Mouse (Mus musculus): ENCODE results near the gene Spa17. TPM values are rescaled to one million over a fixed set of nuclear protein-coding genes. Genes with fewer than 3 reads are reported as not detected.

The Spa17 gene
- polyA plus RNA-seq, 1 experiment from 2014 or later = 10.2 TPM

DNA sequence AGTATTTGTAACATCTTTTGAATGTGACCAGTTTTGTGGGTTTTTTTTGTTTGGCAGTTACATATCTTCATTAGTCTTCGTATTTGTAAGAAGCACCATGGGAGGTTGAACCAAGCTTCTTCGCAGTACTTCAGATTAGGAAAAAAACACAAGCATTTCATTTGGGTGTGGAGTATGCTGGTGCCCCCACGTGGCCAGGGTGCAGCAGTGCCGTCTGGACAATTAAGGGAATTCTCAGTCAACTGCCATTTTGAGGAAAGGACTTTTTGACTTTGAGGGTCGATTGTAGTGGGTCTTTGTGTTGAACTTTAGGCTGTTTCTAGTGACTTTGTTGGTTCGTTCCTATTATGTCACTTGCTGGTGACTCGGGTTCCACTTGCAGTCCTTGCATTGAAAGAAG, 22.8 kb upstream of the Spa17 start:
- 19% methylated on average over 7 of the region's 7 CpGs for WGBS
- no peak for ATAC-seq (ENCODE audit: insufficient number of reproducible peaks, insufficient read depth, low FRiP score, low TSS enrichment, low read depth)

DNA sequence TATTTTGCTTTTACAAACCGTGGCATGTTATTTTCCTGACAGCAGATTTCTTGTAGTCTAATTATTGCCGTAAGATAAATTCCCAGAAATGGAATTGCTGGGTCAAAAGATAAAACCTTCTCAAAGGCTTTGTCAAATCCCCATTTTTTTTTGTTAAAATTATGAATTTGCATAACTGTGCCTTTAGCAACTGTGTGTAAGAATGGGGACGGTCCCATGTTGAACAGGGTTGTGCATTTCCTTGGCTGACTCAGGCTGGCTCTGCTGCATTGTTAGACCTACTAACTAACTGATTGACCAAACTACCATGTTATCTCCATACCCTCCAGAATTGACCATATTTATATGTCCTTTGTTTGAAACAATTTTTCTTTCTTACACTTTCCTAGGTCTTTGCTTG, 20.7 kb upstream of the Spa17 start:
- no peaks in the 10 kb centered on the region for H3K36me3 ChIP-seq
- H3K9ac ChIP-seq = no peak overlapping the region
- 87% methylated on average over 3 of the region's 3 CpGs for WGBS
- H3K27ac ChIP-seq = no peak overlapping the region
- H3K4me3 ChIP-seq = no peak overlapping the region
- no peaks in the 10 kb centered on the region for H3K27me3 ChIP-seq
- no peak for ATAC-seq (ENCODE audit: insufficient number of reproducible peaks, insufficient read depth, low FRiP score, low TSS enrichment, low read depth)
- no peaks in the 10 kb centered on the region for H3K4me1 ChIP-seq
- no peak overlapping the region for H3K4me2 ChIP-seq
- H3K9me3 ChIP-seq = no peaks in the 10 kb centered on the region

More for the DNA sequence above, 22.8 kb upstream of the Spa17 start:
- Histone ChIP-seq H3K36me3 (no peaks in the 10 kb centered on the region), H3K4me3 (no peak overlapping the region), H3K27ac (no peak overlapping the region), H3K9ac (no peak overlapping the region), H3K27me3 (no peaks in the 10 kb centered on the region), H3K4me1 (no peaks in the 10 kb centered on the region), H3K4me2 (no peak overlapping the region), H3K9me3 (no peaks in the 10 kb centered on the region)

DNA sequence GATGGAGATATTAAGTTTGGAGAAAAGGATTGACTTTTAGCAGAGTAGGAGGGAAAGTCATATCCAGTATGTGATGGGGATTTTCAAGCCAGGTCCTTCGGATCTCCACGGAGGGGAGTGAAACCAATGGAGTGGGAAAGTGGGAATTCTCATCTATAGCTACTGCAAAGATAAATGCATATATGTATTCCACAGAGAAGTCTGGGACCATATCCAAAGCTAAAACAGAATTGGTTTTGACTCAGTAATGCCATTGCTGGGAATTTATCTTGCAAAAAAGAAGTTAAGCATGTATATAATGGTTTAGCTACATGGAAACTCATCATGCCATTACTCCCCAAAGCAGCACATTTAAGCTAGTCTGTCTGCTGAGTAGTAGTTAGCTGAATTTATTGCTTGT, 18.8 kb upstream of the Spa17 start:
- no peaks in the 10 kb centered on the region for H3K36me3 ChIP-seq
- no peaks in the 10 kb centered on the region for H3K9me3 ChIP-seq
- H3K4me3 ChIP-seq = no peak overlapping the region
- H3K9ac ChIP-seq = no peak overlapping the region
- no peak for ATAC-seq (ENCODE audit: insufficient number of reproducible peaks, insufficient read depth, low FRiP score, low TSS enrichment, low read depth)
- no peaks in the 10 kb centered on the region for H3K4me1 ChIP-seq
- H3K4me2 ChIP-seq = no peak overlapping the region
- H3K27ac ChIP-seq = no peak overlapping the region
- H3K27me3 ChIP-seq = no peaks in the 10 kb centered on the region
- WGBS = 84% methylated on average over 2 of the region's 2 CpGs

- Histone ChIP-seq H3K9me3 (no peaks in the 10 kb centered on the region), H3K4me2 (no peak overlapping the region), H3K36me3 (no peaks in the 10 kb centered on the region), H3K4me3 (no peak overlapping the region), H3K27ac (no peak overlapping the region), H3K27me3 (no peaks in the 10 kb centered on the region), H3K9ac (no peak overlapping the region), H3K4me1 (peaks cover 10% of the 10 kb centered on the region)
- ATAC-seq (ENCODE audit: insufficient number of reproducible peaks, insufficient read depth, low FRiP score, low TSS enrichment, low read depth) = no peak
- WGBS = 83% methylated on average over 2 of the region's 2 CpGs
Measured at GRCm38 (mm10) chr9:37629941-37630340, 16.4 kb upstream of the Spa17 start.

DNA sequence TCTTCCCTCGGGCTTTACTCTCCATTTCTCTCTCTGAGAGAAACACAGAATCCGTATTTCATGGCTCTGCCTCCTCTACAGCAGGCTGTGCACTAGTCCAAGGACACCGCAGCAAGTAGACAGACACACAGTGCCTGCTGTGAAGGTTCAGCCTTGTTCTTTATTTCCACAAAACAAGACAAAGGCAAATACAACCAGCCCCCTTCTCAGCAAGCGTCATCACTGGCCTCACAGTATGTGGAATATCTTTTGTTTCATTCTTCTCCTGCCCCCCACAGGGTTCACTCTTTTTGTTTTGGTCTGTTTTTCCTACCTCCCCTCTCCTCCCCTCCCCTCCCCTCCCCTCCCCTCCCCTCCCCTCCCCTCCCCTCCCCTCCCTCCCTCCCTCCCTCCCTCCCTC, 15.1 kb upstream of the Spa17 start:
- Histone ChIP-seq H3K36me3 (no peaks in the 10 kb centered on the region), H3K4me1 (peaks cover 10% of the 10 kb centered on the region), H3K27ac (no peak overlapping the region), H3K4me2 (no peak overlapping the region), H3K9ac (no peak overlapping the region), H3K9me3 (no peaks in the 10 kb centered on the region), H3K4me3 (no peak overlapping the region), H3K27me3 (no peaks in the 10 kb centered on the region)
- WGBS = 64% methylated on average over 4 of the region's 4 CpGs
- ATAC-seq (ENCODE audit: insufficient number of reproducible peaks, insufficient read depth, low FRiP score, low TSS enrichment, low read depth) = no peak

- Histone ChIP-seq H3K4me1 (peaks cover 14% of the 10 kb centered on the region), H3K4me2 (no peak overlapping the region), H3K27ac (no peak overlapping the region), H3K27me3 (no peaks in the 10 kb centered on the region), H3K9ac (no peak overlapping the region), H3K9me3 (no peaks in the 10 kb centered on the region), H3K36me3 (no peaks in the 10 kb centered on the region), H3K4me3 (no peak overlapping the region)
- no peak for ATAC-seq (ENCODE audit: insufficient number of reproducible peaks, insufficient read depth, low FRiP score, low TSS enrichment, low read depth)
- 96% methylated on average over 1 of the region's 1 CpGs for WGBS
Measured at GRCm38 (mm10) chr9:37627263-37627662, 13.7 kb upstream of the Spa17 start.

DNA sequence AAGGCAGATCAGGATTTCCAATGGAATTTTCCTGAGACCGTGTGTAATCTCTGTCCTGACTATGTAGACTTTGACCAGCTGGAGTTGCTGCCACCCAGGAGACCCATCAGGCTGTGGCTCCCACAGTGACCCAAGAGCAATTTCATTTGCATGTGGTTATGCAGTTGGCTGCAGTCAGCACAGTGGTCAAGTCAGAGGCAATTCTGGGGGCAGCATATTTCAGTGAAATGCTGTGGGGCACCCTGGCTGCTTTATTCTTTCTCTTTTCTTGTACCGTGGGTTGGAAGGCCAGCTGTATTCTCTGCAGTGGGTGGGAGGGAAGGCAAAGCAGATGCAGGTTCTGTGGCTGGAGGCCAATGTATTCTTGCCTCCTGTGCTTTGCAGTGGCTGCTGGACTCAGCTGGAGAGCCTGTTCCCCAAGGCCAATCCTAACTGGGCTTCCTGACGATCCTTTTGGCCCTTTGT, 12.6 kb upstream of the Spa17 start:
- ATAC-seq (ENCODE audit: insufficient number of reproducible peaks, insufficient read depth, low FRiP score, low TSS enrichment, low read depth) = no peak
- H3K4me3 ChIP-seq = no peak overlapping the region
- no peaks in the 10 kb centered on the region for H3K27me3 ChIP-seq
- H3K36me3 ChIP-seq = no peaks in the 10 kb centered on the region
- 19% methylated on average over 3 of the region's 3 CpGs for WGBS
- H3K4me1 ChIP-seq = peaks cover 18% of the 10 kb centered on the region
- no peaks in the 10 kb centered on the region for H3K9me3 ChIP-seq
- no peak overlapping the region for H3K27ac ChIP-seq
- H3K4me2 ChIP-seq = no peak overlapping the region
- no peak overlapping the region for H3K9ac ChIP-seq

DNA sequence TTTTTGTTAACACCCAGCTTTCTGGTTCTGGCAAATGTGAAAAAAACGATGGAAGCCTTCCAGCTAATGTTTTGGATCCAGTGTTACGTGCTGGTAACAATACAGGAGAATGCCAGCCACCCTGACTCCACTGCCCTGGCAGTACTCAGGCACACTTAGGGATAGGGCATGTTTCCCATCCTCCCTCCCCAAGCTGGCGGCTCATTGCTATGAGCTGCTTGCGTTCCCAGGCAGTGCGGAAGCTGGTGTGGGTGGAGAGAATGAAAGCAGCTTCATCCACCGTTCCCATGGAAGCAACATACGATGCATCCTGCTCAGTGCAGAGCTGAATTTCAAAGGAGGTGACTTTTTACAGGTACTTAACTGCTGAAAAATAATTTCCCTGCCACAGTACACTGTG, 12.1 kb upstream of the Spa17 start:
- Histone ChIP-seq H3K4me1 (peaks cover 18% of the 10 kb centered on the region), H3K36me3 (no peaks in the 10 kb centered on the region), H3K27me3 (no peaks in the 10 kb centered on the region), H3K9me3 (no peaks in the 10 kb centered on the region), H3K4me2 (no peak overlapping the region), H3K9ac (no peak overlapping the region), H3K27ac (no peak overlapping the region; the same call in 1 of the 2 replicates), H3K4me3 (no peak overlapping the region)
- ATAC-seq (ENCODE audit: insufficient number of reproducible peaks, insufficient read depth, low FRiP score, low TSS enrichment, low read depth) = no peak
- WGBS = 27% methylated on average over 7 of the region's 7 CpGs

GRCm38 (mm10) chr9:37625129-37625528, 11.6 kb upstream of the Spa17 start:
- ATAC-seq (ENCODE audit: insufficient number of reproducible peaks, insufficient read depth, low FRiP score, low TSS enrichment, low read depth) = no peak
- Histone ChIP-seq H3K36me3 (no peaks in the 10 kb centered on the region), H3K27me3 (no peaks in the 10 kb centered on the region), H3K4me1 (peaks cover 18% of the 10 kb centered on the region), H3K27ac (no peak overlapping the region), H3K9ac (no peak overlapping the region; the same call in 1 of the 2 replicates), H3K4me3 (no peak overlapping the region), H3K9me3 (no peaks in the 10 kb centered on the region), H3K4me2 (no peak overlapping the region)
- WGBS = 52% methylated on average over 3 of the region's 3 CpGs

- Histone ChIP-seq H3K9ac (no peak overlapping the region), H3K4me2 (no peak overlapping the region), H3K27me3 (no peaks in the 10 kb centered on the region), H3K27ac (no peak overlapping the region), H3K4me1 (peaks cover 18% of the 10 kb centered on the region), H3K9me3 (no peaks in the 10 kb centered on the region), H3K36me3 (no peaks in the 10 kb centered on the region), H3K4me3 (no peak overlapping the region)
- ATAC-seq (ENCODE audit: insufficient number of reproducible peaks, insufficient read depth, low FRiP score, low TSS enrichment, low read depth) = no peak
- 67% methylated on average over 1 of the region's 1 CpGs for WGBS
Measured at GRCm38 (mm10) chr9:37624502-37624901, 11.0 kb upstream of the Spa17 start.

DNA sequence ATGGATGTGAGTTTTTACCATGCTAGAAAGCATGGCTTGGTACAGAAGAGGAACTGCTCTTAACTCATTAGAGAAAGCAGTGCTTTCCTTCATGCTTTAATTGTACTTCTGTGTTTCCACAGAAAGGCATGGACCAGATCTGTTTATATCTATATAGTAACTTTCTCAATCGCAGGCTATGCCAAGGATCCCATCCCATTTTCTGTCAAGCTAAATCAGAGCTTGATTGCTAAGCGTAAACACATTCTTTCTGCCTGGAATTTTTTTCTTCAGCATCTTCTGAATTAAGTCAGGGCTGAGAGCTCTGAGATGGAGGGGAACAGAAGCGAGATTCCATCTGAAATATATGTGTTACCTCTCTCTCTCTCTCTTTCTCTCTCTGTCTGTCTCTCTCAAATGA, 10.5 kb upstream of the Spa17 start:
- Histone ChIP-seq H3K4me3 (no peak overlapping the region), H3K4me1 (peaks cover 18% of the 10 kb centered on the region), H3K27me3 (no peaks in the 10 kb centered on the region), H3K4me2 (no peak overlapping the region), H3K9ac (no peak overlapping the region), H3K27ac (no peak overlapping the region), H3K9me3 (no peaks in the 10 kb centered on the region), H3K36me3 (no peaks in the 10 kb centered on the region)
- WGBS = 50% methylated on average over 3 of the region's 3 CpGs
- ATAC-seq (ENCODE audit: insufficient number of reproducible peaks, insufficient read depth, low FRiP score, low TSS enrichment, low read depth) = no peak

DNA sequence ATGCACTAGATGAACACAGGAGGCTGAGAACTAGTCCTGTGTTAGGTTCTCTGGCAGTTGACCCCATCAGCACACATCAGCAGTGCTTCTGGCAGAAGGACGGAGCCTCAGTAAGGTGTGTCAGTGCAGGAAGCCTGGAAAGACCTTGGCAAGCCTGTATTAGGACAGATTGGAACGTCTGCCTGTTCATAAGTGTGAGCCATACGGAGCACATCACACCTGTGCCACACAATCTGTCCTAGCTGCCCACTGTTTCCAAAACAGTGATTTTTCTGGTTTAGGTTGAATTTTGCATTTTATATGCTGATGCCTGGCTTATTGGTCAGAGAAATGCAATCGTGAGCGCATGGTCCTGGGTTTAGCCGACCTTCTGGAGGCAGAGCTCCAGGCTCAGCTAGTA, 7.8 kb upstream of the Spa17 start:
- Histone ChIP-seq H3K27me3 (peaks cover 1% of the 10 kb centered on the region; the same call in 1 of the 2 replicates), H3K4me1 (peaks cover 16% of the 10 kb centered on the region), H3K4me2 (no peak overlapping the region), H3K9ac (no peak overlapping the region), H3K27ac (no peak overlapping the region), H3K36me3 (no peaks in the 10 kb centered on the region), H3K9me3 (no peaks in the 10 kb centered on the region), H3K4me3 (no peak overlapping the region)
- ATAC-seq (ENCODE audit: insufficient number of reproducible peaks, insufficient read depth, low FRiP score, low TSS enrichment, low read depth) = no peak
- 86% methylated on average over 6 of the region's 6 CpGs for WGBS

DNA sequence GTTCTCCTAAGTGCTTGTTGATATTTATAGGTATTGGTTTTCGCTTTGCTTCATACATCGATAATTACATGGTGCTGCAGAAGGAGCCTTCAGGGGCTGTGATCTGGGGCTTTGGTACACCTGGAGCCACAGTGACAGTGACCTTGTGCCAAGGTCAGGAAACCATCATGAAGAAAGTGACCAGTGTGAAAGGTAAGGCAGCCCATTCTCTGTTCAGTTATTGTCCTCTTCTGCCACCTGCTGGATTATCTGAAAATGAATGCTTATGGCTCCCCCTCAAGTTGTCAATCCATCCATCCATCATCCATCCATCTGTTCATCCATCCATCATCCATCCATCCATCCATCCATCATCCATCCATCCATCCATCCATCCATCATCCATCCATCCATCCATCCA, 3.2 kb upstream of the Spa17 start:
- H3K9ac ChIP-seq = no peak overlapping the region
- no peak for ATAC-seq (ENCODE audit: insufficient number of reproducible peaks, insufficient read depth, low FRiP score, low TSS enrichment, low read depth)
- WGBS = 56% methylated on average over 2 of the region's 2 CpGs

More for the DNA sequence above, 3.2 kb upstream of the Spa17 start:
- Histone ChIP-seq H3K9me3 (no peaks in the 10 kb centered on the region), H3K4me2 (no peak overlapping the region), H3K4me1 (peaks cover 7% of the 10 kb centered on the region; the same call in 1 of the 2 replicates), H3K36me3 (no peaks in the 10 kb centered on the region), H3K27ac (no peak overlapping the region), H3K4me3 (no peak overlapping the region), H3K27me3 (peaks cover 4% of the 10 kb centered on the region; the same call in 1 of the 2 replicates)

Data from embryonic facial prominence, embryonic 13.5 days (tissue).